Mouse (Mus musculus) erythroblast, embryonic 14.5 days (primary cell): ENCODE results near the gene Mdm1. TPM values are rescaled to one million over a fixed set of nuclear protein-coding genes. Genes with fewer than 3 reads are reported as not detected.

Source experiments
- H3K27me3 ChIP-seq: 2 replicates; pipeline ENCODE4 v1.6.1; 2012; ENCODE audit warnings: inconsistent platforms; ENCODE audit not compliant: control insufficient read depth
- H3K36me3 ChIP-seq: 2 replicates; pipeline ENCODE4 v1.6.1; 2012; ENCODE audit warnings: mild to moderate bottlenecking, inconsistent platforms; ENCODE audit not compliant: control insufficient read depth
- H3K4me1 ChIP-seq: 2 replicates; pipeline ENCODE4 v1.6.1; 2012; ENCODE audit warnings: inconsistent platforms; ENCODE audit not compliant: control insufficient read depth
- H3K4me3 ChIP-seq: replicated peaks from 2 replicates; pipeline ENCODE3; 2012; ENCODE audit warnings: moderate library complexity, mild to moderate bottlenecking, inconsistent platforms
- H3K9me3 ChIP-seq: 2 replicates; pipeline ENCODE4 v1.6.1; 2012; ENCODE audit warnings: low read length, inconsistent platforms, mixed read lengths; ENCODE audit not compliant: control insufficient read depth
- GATA1 ChIP-seq: IDR thresholded peaks from 2 replicates; pipeline ENCODE4 v1.6.1; 2012; ENCODE audit warnings: low read length, inconsistent platforms, mixed read lengths
- TAL1 ChIP-seq: IDR thresholded peaks from 3 replicates; pipeline ENCODE4 v1.6.1; 2012; ENCODE audit warnings: low read length, inconsistent platforms, mixed read lengths
- polyA plus RNA-seq: library from polyadenylated mRNA; stranded (reverse); fragments of >175 nt; gene quantifications from 2 replicates; pipeline ENCODE4 v1.2.3, GENCODE M21; 2012

The Mdm1 gene
- polyA plus RNA-seq, 1 experiment = 2.1 TPM

DNA sequence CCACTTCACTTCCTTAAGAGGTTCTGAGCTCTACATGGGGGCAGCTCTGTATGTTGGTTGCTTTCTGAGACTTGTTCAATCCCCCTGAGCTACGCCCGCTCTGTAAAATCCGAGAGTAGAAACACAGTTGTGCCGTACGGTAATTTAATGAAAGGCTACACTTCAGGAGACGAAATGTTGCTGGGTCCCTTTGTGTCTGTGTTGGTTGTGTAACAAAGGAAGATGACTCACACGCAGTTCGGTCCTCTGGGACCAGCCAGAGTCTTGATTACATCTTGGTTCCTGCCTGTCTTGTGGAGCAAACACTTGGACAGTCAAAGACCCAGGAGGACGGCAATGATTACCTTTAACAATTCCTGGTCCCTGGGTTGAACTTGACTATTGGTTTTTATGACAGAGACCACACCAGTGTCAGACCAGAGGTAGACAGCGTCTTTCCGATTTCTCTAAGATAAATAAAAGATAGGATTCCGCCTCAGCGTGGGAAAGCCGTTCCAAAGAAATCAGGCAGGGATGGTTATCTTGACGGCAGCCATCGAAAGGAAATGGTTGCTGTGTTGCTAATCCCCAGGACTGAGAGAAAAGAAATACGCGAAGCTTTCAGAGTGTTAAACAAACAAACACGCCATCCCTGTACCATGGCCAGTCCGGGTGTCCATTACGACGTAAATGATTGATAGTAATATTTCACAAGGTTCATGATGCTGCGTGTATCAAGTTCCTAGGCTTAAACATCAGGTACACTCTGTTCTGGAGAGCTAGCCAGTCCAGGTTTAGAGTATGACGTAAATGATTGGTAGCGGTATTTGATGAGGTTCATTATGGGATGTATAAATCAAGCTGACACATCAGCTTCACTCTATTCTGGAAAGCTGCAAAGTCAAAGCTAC lies 20.3 kb upstream of the Mdm1 start:
- Histone ChIP-seq H3K27me3 (peaks cover 5% of the 10 kb centered on the region; the same call in 1 of the 2 replicates), H3K4me3 (no peak overlapping the region), H3K9me3 (no peaks in the 10 kb centered on the region; the same call in 1 of the 2 replicates), H3K36me3 (no peaks in the 10 kb centered on the region), H3K4me1 (no peaks in the 10 kb centered on the region)
- TF ChIP-seq TAL1 (no peak), GATA1 (no peak)

DNA sequence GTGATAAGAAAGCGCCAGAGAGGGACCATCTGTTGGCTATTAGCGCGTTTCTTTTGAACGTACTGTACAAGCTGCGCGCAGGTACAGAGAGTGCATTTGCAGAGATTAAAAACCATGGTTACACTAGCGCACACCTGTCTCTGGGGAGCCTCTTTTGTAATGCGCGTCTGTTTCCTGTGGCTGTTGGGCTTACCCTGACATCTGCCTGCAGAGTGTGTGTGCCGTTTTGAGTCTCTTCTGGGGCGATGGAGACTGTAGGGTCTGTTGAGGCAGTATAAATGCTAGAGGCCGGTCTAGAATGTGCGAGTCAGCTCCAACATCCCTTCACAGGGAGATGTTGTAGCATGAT lies 19.7 kb upstream of the Mdm1 start:
- Histone ChIP-seq H3K4me1 (no peaks in the 10 kb centered on the region), H3K27me3 (peaks cover 5% of the 10 kb centered on the region; the same call in 1 of the 2 replicates), H3K4me3 (no peak overlapping the region), H3K36me3 (no peaks in the 10 kb centered on the region), H3K9me3 (no peaks in the 10 kb centered on the region; the same call in 1 of the 2 replicates)
- TF ChIP-seq TAL1 (no peak), GATA1 (no peak)

DNA sequence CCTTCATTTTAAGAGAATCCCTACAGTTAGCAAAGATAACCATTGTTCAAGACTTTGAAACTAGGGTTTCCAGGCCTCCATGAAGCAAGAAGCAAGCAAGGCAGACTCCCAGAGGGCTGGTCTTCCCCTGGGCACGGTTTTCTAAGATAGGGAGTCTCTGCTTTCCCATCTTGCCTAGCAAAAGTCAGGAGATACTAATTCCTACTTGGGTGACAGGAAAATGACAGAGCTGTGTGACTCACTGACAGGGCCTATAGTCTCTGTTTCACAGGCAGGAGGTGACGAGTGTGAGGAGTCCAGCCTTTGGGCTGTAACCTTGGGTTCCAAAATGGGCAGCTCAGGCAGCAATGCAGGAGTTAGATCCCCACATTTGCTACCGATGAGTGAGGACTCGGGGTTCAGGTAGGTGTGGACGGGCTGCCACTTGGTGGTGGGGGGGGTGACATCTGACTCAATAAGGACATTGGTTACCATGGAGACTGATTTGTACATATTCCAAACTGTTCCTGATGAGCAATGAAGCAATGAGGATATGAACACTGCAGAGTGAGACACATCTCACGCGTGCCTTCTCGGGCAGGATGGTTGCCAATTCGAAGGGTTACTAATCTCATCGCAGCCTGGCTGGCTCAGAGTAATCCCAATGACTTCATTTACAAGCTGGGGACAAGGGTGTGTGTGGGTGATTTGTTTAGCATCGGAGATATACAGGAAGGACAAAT lies 19.0 kb upstream of the Mdm1 start:
- TF ChIP-seq TAL1 (no peak), GATA1 (no peak)
- no peaks in the 10 kb centered on the region for H3K4me1 ChIP-seq
- no peaks in the 10 kb centered on the region; the same call in 1 of the 2 replicates for H3K9me3 ChIP-seq
- no peak overlapping the region for H3K4me3 ChIP-seq
- peaks cover 5% of the 10 kb centered on the region; the same call in 1 of the 2 replicates for H3K27me3 ChIP-seq
- H3K36me3 ChIP-seq = no peaks in the 10 kb centered on the region

DNA sequence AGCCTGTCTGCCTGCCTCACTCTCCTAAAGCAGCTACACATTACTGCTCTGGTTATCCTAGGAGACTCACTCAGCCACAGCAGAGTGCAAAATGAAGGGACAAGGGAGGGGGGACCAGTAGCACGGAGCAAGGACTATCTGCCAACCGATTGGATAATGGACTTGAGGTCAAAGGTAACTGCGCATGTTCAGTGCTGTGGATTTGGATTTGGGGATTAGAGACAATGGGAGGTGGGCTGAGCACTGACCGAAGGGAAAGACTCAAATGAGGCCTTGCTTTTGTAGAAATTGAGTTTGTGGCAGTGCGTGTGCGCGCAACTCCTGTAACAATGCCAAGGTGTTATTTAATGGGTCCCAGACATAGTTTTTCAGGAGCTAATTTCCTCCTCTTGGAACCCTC lies 16.4 kb upstream of the Mdm1 start:
- H3K27me3 ChIP-seq = peaks cover 5% of the 10 kb centered on the region; the same call in 1 of the 2 replicates
- H3K4me3 ChIP-seq = no peak overlapping the region
- no peaks in the 10 kb centered on the region for H3K36me3 ChIP-seq
- H3K9me3 ChIP-seq = no peaks in the 10 kb centered on the region; the same call in 1 of the 2 replicates
- TF ChIP-seq GATA1 = no peak
- H3K4me1 ChIP-seq = no peaks in the 10 kb centered on the region

DNA sequence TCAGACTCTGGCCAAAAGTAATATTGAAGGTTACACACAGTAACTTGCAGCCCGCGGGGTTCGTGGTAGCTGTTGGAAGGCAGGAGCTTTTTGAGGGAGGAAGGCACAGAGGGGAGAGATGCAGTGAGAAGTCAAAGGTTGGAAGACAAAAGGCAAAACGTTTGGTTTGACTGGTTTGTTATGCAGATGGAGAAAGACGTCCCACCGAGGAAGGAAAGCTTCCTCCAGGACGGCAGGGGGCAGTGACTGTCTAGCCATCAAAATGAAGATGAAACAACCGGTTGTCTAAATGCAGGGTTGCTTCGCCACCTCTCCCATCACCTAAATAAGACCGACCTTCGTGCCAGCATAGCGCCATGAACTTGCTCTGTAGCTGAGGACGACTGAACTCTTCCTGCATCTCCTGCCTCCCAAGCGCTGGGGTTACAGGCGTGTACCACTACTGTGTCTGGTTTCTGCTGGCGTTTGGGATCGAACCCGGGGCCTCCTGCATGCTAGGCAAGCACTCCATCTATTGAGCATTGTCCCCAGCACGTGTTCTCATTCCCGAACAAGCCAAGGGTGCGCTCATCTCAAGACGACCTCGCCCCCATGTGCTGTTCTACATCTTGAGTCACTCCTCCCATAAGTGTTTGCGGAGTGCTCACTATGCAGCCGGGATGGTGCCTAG lies 15.7 kb upstream of the Mdm1 start:
- no peak overlapping the region for H3K4me3 ChIP-seq
- H3K27me3 ChIP-seq = peaks cover 5% of the 10 kb centered on the region; the same call in 1 of the 2 replicates
- TF ChIP-seq GATA1 (no peak), TAL1 (no peak)
- no peaks in the 10 kb centered on the region for H3K36me3 ChIP-seq
- H3K9me3 ChIP-seq = no peaks in the 10 kb centered on the region; the same call in 1 of the 2 replicates
- no peaks in the 10 kb centered on the region for H3K4me1 ChIP-seq

- Histone ChIP-seq H3K4me3 (no peak overlapping the region), H3K36me3 (no peaks in the 10 kb centered on the region), H3K4me1 (no peaks in the 10 kb centered on the region), H3K27me3 (no peaks in the 10 kb centered on the region), H3K9me3 (no peaks in the 10 kb centered on the region; the same call in 1 of the 2 replicates)
- TF ChIP-seq TAL1 (no peak), GATA1 (no peak)
These were observed 12.5 kb upstream of the Mdm1 start for GRCm38 (mm10) chr10:118129001-118129682.

GRCm38 (mm10) chr10:118130016-118130415 lies 11.6 kb upstream of the Mdm1 start:
- no peak for TF ChIP-seq TAL1
- no peak for TF ChIP-seq GATA1
- H3K36me3 ChIP-seq = no peaks in the 10 kb centered on the region
- no peaks in the 10 kb centered on the region for H3K27me3 ChIP-seq
- H3K4me3 ChIP-seq = no peak overlapping the region
- H3K4me1 ChIP-seq = no peaks in the 10 kb centered on the region
- no peaks in the 10 kb centered on the region; the same call in 1 of the 2 replicates for H3K9me3 ChIP-seq

- Histone ChIP-seq H3K27me3 (no peaks in the 10 kb centered on the region), H3K9me3 (no peaks in the 10 kb centered on the region), H3K36me3 (no peaks in the 10 kb centered on the region), H3K4me1 (no peaks in the 10 kb centered on the region), H3K4me3 (no peak overlapping the region)
- no peak for TF ChIP-seq GATA1
- TF ChIP-seq TAL1 = no peak
These were observed 8.6 kb upstream of the Mdm1 start for GRCm38 (mm10) chr10:118132993-118133392.
